Mouse (Mus musculus): ENCODE results near the gene Nkx2-1.
"Not testable (repeated sequence)": the region's sequence is repeated elsewhere in the genome, so short reads cannot be mapped to it uniquely, and the experiment has no call there.

GRCm38 (mm10) chr12:56525219-56525797, 11.4 kb downstream of the Nkx2-1 start:
- TF ChIP-seq CTCF (IDR thresholded peaks at IDR 0.05; ENCODE audit: low read depth, low read length); POLR2A (IDR thresholded peaks at IDR 0.05; ENCODE audit: extremely low read depth, insufficient read depth, low read length): not testable (repeated sequence)

Measured in liver, adult 2 months (tissue).